Mouse (Mus musculus) brain, embryonic 14.5 days (tissue): ENCODE measurements around the gene Scel.

Experiments used
- CTCF ChIP-seq: fragments of 200-500 bp; IDR thresholded peaks from 2 replicates; pipeline ENCODE4 v1.5.1; 2012; ENCODE audit warnings: inconsistent platforms, mild to moderate bottlenecking, moderate library complexity, borderline replicate concordance; ENCODE audit not compliant: insufficient read depth, insufficient read length; ENCODE audit errors: extremely low read depth
- POLR2A ChIP-seq: fragments of 200-500 bp; IDR thresholded peaks from 2 replicates; pipeline ENCODE4 v1.6.1; 2012; ENCODE audit warnings: mild to moderate bottlenecking, inconsistent platforms, borderline replicate concordance; ENCODE audit not compliant: poor library complexity, insufficient read depth, insufficient read length, severe bottlenecking; ENCODE audit errors: extremely low read depth

- TF ChIP-seq CTCF (no peak), POLR2A (no peak)
Measured at GRCm38 (mm10) chr14:103477959-103478358, 35.2 kb upstream of the Scel start.
